Mouse (Mus musculus) thymus, postnatal 0 days (tissue): Measurements from ENCODE around the gene Tubb5. TPM values are rescaled to one million over a fixed set of nuclear protein-coding genes. Genes with fewer than 3 reads are reported as not detected.
A peak's percentile ranks its signal among the peaks of the same experiment; 100 is the strongest.

Experiments used
- DNase-seq: peaks from one replicate; pipeline ENCODE4 v3.0.0-alpha.2; 2015; ENCODE audit warnings: low spot score
- polyA plus RNA-seq: library from polyadenylated mRNA; unstranded; fragments of >200 nt; fragmentation: Nextera tagmentation; extraction: Ambion mirVana; gene quantifications from 2 replicates; pipeline ENCODE4 v1.2.1, GENCODE M21; 2015

The Tubb5 gene
- polyA plus RNA-seq = 942 and 997 TPM in 2 replicates

DNA sequence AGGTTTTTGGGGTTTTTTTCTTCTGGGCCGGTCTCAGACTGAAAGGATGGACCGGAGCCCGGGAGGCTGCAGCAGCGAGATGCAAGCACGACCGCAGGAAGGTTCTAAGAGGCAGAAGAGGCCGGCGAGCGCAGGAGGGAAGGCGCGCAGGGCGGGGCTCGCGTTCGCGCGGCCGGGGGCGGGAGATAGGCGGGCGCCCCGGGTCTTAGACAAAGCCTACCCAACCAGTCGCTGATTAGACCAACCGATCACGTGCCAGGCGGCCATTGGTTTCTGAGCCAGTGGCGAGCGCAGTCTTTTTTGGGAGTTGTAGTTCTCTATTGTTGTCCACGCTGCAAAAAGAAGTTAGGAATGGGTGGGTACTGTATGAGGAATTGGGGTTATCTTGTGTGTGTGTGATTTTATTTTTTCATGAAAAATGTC is at the start of gene Tubb5:
Gene Tubb5 (minus strand): TSS at position 185 of the 423 bp plus-strand sequence.
- DNase-seq = peak; percentile 96

DNA sequence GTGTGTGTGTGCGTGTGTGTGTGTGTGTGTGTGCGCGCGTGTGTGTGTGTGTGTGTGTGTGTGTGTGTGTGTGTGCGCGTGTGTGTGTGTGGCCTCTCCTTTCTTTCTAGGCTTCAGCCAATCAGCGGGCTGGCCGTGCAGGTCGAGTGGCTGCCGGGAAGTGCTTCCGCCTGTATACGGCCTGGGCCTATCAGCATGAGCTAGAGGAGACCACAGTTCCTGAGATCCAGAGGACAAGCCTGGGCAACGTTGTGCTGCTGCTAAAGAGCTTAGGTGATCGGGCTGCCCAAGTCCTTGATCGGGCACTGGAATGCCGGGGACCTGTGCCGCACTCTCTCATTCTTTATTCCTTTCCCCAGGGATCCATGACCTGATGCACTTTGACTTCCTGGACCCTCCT is 49.6 kb upstream of the Tubb5 start:
- DNase-seq = no peak

DNA sequence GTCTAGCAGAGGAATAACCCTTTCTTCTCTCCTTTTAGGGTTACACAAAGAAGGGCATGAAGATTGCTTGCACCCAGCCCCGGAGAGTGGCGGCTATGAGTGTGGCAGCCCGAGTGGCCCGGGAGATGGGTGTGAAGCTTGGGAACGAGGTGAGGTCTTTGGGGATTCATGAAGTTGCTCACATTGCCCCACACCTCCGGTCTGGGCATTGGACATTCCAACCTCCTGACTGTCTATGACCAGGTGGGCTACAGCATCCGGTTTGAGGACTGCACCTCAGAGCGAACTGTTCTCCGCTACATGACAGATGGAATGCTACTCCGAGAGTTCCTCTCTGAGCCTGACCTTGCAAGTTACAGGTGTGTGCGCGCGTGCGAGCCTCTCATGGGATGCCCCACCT is 45.7 kb upstream of the Tubb5 start:
- DNase-seq = no peak

DNA sequence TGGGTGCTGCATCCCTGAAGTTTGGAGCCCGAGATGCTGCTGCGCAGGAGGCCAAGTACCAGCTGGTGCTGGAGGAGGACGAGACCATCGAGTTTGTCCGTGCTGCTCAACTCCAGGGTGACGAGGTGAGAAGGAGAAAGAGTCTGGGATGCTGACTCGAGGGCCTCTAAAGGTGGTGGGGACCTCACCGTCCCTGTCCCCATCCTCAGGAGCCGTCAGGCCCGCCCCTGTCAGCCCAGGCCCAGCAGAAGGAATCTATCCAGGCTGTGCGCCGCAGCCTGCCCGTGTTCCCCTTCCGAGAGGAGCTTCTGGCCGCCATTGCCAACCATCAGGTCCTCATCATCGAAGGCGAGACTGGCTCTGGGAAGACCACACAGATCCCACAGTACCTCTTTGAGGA is 44.8 kb upstream of the Tubb5 start:
- no peak for DNase-seq

DNA sequence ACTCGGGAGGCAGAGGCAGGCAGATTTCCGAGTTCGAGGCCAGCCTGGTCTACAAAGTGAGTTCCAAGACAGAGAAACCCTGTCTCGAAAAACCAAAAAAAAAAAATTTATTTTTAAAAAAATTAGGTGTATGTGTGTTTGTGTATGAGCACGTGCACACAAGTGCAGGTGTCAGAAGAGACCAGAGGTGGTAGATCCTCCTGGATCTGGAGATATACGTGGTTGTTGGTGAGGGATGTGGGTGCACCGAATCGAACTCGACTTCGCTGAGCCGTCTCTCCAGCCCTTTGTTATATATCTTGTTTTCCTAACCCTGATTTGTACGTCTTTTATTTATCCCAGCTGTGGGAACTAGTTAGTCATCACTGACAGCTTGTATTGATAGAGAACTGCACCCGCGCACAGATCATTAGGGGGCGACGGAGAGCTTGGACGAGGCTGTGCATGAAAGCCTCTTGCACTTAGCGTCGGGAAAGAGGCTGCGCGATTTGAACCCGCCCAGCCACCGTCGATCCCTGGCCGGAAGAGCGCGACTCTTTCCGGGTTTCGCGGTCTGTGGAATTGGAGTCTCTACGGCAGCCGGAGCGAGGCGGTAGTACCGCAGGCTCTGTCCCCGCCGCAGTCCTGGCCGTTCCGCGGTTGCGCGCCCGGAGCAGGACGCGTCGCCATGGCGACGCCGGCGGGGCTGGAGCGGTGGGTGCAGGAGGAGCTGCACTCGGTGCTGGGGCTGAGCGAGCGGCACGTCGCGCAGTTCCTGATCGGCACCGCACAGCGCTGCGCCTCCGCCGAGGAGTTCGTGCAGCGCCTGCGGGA is 41.3 kb upstream of the Tubb5 start, which contains the start of gene Dhx16:
Gene Dhx16 (plus strand): TSS at position 575 of the 813 bp plus-strand sequence.
- peak; percentile 97 for DNase-seq

DNA sequence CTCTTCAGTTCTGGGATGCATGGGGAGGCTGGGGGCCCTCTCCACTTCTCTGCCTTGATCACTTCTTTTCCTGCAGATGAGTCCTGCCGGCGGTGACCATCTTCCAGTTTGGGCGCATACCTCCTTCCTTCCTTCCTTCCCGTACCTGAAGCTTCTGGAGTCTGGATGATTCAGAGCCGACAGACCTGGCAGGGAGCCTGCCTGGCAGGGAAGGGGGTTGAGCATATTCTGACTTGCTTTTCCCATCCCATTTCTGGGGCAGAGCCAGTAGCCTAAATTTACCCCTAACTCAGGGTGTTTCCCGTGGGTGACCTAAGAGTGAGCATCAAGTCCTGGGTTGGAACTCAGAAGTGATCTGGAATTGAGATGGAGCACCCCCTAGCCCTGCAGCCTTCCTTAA is 36.6 kb upstream of the Tubb5 start:
- no peak for DNase-seq

DNA sequence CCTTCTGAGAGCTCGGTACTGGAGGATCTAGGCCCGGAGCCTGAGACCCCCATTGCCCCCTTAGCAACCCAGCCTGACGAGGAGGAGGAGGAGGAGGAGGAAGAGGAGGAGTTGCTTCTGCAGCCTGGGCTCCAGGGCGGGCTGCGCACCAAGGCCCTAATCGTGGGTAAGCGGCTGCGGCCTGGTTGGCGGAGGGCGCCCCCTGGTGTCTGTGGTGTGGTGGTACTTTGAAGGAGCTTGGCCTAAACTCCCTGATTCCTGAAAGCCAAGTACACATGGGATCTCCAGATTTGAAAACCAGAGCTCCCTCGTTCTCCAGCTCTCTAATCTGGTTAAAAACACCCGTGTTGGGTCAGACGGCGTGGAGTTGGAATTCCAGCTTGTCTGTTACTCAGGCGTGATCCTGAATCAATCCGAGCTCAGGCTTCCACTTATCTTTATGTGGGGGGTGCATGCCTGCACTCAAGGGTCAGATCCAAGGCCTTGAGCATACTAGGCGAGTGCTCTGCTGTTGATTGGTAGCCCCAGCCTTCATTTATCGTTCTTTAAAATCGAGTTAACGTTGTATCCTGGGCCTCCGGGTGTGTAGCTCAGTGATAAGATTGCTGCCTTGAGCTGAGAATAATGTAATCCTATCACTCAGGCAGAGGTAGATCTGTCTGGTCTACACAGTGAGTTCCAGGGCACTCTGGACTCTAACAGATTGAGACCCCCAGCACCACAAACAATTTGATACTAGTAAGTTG is 35.8 kb upstream of the Tubb5 start:
- DNase-seq = peak; percentile 85

DNA sequence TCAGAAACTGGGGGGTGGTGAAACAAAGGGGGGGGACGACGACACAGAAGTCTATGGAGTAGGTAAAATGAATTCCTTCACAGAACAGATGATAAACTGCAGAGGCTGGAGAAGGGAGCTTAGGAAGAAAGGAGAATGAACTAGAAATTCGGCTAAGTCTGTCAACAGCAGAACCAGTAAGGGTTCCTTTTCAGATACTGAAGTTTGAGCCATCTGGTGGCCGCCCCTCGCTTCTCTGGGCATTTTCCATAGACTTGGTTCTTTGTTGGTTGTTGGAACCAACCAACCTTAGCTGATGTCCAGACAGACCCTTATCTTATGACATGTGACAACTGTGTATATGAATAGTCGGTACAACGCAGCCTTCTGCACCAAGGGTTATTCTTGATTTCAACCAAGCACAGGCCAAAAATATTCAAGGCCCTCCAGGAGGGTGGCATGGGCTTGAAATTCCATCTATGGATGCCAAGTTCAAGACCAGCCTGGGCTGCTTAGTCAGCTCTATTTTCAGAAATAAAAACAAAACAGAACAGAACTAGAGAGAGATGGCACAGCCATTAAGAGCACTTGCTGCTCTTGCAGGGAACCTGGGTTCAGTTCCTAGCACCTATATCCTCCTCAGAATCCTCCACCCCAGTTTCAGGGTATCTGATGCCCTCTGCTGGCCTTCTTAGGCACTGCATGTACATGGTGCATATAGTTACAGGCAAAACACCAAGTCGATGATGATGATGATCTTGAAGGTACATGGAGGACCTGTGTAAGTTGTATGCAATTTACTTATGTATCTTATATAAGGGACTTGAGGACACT is 33.0 kb upstream of the Tubb5 start:
- DNase-seq = peak; percentile 65

DNA sequence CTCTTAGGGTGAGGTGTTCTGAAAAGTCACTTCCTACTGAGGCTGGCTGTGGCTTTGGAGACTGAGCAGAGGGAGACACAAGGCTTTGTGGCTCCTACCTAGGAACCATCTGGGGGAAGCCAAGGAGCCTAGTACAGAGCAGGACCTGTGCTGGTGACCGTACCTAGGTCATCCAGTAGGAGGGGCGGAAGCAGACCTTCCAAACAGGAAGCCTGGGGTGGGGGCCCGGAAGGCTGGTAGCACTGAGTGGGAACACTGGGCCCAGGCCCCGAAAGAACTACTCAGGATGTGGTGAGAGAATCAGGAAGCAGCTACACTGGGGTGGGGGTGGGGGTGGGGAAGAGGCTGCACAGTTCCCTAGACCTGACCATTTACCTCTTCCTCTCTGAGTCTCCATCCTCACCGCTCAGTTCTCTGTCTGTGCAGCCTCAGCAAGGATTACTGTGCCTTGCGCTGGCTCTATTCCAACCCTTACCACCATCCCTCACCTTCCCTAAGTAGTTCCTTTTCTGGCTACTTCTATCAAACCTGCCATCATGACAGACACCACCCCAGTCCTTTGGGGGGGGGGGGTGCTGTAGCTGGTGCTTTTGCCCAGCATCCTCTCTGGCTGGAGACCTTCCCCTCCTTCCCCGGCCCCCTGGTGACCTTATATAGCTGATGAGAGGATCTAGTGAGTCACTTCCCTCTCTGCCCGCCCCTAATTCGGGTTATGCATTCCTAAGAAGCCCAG is 32.2 kb upstream of the Tubb5 start:
- peak; percentile 88 for DNase-seq

DNA sequence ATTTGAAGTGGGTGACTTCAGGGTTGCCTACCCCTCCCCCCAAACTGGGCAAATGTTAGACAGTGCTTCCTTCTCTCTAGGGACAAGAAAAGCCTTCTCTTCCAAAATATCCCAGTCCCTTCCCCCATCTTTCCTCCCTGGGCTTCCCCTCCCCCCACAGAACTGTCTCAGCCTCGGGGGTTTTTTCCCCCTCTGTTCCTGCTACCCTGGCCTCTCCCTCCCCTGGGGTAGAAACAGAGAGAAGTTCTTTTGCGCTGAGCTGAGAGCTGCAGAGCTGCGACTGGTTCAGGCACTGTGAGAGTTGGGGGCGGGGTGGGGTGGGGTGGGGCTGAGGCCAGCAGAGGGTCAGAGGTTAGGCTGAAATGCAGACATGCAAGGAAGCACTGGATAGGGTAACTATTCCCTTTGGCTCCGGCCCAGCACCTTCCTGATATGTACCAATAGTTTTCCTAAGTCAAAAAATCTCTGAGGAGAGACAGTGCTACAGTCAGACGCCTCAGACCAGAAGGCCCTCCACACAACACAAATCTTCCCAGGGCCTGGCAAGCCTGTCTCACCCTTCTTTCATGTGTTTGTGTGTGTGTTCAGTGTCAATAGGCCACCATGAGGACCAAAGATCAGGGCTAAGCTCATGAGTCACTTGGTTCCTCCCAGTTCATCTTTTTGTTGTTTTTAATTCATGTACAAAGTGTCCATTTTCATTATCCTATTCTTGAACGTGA is 31.4 kb upstream of the Tubb5 start:
- peak; percentile 34 for DNase-seq

DNA sequence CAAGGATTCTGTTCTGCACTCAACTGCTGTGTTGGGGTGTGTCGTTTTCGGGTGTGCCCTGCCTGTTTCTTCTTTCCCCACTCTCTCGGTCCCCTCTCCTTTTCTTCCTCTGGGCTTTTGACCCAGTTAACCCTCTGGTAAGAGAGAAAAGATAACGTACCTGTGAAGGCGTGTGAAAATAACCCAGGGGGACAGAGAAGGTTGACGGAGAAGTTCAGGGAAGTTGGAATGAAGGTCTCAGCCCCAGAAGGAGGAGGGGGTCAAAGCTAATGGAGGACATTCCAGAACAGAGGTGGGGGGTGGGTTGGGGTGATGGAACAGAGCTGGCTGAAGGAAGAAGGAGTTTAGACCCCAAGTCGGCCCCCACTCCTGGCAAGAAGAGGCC is 30.8 kb upstream of the Tubb5 start:
- DNase-seq = no peak

DNA sequence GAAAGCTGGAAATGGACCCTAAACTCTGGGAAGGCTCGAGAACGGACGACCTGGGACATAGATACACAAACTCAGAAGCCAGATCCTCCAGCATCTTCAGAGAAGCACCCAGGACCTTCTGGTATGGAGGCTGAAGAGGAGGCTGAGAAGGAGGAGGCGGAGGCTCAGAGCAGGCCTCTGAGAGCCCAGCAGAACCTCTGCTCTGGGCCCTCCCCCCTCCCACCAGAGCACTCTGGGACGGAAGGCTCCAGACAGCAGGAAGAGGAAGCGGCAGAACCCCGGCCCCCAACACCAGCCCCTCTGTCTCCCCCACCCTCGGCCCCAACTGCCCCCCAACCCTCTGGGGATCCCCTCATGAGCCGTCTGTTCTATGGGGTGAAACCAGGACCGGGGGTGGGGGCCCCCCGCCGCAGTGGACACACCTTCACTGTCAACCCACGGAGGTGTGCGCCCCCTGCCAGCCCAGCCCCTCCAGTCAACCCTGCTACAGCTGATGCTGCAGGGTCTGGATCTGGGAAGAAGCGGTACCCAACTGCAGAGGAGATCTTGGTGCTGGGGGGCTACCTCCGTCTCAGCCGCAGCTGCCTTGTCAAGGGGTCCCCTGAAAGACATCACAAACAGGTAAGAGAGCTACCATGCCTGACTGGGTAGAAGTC is 30.2 kb upstream of the Tubb5 start:
- DNase-seq = peak; percentile 67

DNA sequence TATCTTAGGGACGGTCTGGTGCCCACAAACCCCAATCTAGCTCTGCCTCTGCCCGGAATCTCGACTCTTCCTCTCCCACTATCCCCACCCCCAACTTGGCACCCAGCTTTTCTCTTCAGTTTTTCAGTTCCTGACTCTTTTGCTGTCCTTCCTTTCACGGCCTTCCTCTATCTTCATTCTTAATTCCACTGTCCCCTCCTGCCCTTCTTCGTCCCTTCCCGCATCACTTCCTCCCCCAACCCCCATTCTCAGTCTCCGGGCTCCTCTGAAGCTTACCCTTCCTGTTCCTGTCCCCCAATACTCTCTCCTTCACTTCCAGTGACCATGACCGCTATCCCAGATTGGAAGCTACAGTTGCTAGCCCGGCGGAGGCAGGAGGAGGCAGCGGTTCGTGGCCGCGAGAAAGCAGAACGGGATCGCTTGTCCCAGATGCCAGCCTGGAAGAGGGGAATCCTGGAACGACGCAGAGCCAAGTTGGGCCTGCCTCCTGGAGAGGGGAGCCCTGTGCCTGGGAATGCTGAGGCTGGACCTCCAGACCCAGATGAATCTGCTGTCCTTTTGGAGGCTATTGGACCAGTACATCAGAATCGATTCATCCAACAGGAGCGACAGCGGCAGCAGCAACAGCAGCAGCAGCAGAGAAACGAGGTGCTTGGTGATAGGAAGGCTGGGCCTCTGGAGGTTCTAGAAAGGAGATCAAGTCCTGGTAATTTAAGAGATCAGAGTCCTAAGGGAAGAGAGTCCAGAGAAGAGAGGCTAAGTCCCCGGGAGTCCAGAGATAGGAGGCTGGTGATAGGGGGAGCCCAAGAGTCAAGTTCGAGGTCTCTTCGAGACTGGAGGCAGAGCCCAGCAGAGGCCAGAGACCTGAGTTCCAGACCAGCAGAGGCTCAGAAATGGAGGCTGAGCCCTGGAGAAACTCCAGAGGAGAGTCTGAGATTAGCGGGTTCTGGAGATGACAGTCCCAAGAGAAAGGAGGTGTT is 29.1 kb upstream of the Tubb5 start:
- peak; percentile 28 for DNase-seq

DNA sequence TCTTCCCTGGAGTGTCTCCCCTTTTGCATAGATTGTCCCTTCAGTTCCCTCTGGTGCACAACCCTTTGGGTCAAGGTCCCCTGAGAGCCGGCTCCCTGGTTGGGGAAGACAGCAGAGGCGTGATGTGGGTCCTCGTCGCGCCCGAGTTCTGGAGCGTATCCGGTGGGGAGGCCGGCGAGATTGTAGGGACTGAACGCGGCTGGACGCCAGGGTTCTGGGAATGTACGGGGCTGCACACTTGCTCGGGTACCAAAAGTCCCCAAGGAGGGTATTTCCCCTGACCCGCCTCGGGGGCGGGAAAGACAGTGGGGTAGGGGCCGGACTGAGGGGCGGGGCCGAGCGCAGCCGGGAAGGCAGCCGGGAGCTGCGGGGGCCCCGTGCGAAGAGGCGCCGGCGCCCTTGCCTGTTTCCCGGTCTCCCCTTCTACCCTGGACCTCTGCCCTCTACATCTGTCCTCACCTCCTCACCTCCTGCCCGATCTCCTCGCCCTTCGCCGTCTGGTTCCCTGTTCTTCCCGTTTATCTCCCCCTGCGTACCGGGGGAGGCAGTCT is 28.2 kb upstream of the Tubb5 start:
- peak; percentile 18 for DNase-seq

DNA sequence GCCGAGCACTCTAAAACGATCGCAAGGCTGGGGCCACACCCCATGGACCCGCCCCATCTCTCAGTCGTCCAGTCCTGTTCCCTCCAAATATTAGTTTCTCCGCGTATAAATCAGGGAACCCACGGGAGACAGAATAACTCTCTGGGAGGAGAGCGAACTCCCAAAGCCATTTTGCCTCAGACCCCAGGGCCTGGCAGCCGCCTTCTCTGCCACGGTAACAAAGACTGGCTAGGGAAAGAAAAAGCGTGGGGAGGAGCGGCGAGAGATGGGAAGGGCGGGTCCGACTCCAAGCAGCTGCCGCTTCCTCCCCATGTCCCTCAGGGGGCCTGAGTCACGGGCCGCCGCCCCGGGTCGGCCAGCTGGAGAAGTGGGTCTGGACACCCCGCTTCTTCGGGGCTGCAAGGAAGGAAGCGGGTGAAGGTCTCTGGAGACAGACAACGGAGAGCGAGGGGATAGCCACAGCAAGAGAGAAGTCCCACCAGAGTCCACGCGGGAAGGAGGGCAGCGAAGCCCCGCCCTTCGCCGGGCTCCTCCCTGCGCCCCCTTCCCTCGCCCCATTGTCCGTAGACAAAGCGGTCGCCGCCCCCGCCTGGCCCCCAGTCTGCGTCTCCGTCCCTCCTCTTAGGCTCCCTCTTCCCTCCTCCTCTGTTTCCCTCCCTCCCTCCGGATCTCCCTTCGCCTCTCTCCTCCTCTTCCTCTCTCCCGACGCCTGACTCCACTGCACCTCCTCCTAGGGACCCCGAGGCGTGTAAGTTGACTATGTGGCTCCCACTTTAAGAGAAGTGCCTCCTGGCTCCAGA is 27.6 kb upstream of the Tubb5 start, which contains the start of gene Ppp1r18:
Gene Ppp1r18 (plus strand): TSS at position 113 of the 800 bp plus-strand sequence.
- DNase-seq = peak; percentile 22

DNA sequence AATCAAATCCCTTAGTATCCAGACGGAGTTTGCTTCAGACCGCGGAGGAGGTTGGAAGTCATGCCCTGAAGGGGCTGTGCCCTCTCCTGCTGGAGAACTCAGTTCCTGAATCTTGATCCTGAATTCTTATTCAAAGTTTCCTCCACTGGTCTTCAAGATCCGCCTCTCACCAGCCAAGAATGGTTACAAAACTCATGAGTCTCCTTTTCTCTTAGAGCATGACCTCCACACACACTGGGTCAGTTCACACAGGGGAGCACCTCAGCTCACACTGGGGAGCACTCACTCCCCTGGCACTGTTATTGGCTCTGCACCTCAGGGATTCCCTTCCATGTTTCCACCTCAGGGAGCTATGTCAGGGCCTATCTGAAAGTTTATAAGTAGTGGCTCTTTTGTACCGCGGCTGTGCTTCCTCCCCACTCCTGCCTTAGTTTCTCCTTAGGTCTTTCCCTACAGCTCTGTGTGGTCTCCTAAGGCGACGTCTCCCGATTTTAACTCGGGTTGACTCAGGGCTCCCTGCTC is 26.8 kb upstream of the Tubb5 start:
- no peak for DNase-seq
